Mouse (Mus musculus) heart, adult 2 months (tissue): ENCODE data around the gene Dhx58. TPM values are rescaled to one million over a fixed set of nuclear protein-coding genes. Genes with fewer than 3 reads are reported as not detected.

Source experiments
- DNase-seq, 2 experiments: peaks; one replicate each; pipeline ENCODE4 v3.0.0; 2021
- H3K27ac ChIP-seq: fragments of 200-600 bp; 2 replicates; pipeline ENCODE4 v1.8.1; 2022
- H3K27me3 ChIP-seq: fragments of 200-500 bp; 2 replicates; pipeline ENCODE4 v1.6.1; 2012; ENCODE audit warnings: mild to moderate bottlenecking, low read length, inconsistent platforms, mixed read lengths; ENCODE audit not compliant: control insufficient read depth, insufficient read depth
- H3K36me3 ChIP-seq: fragments of 200-500 bp; 2 replicates; pipeline ENCODE4 v1.6.1; 2012; ENCODE audit warnings: low read length, inconsistent platforms; ENCODE audit not compliant: control insufficient read depth, insufficient read depth
- H3K4me1 ChIP-seq: fragments of 200-500 bp; 2 replicates; pipeline ENCODE4 v1.6.1; 2011; ENCODE audit warnings: low read length; ENCODE audit not compliant: control insufficient read depth, insufficient read depth
- H3K4me3 ChIP-seq: fragments of 200-600 bp; 2 replicates; pipeline ENCODE4 v1.8.1; 2022
- H3K79me2 ChIP-seq: fragments of 200-500 bp; replicated peaks from 2 replicates; pipeline ENCODE4 v1.6.1; 2012; ENCODE audit warnings: mild to moderate bottlenecking, inconsistent platforms, low read length, moderate library complexity, mixed read lengths; ENCODE audit not compliant: control insufficient read depth, insufficient read depth
- H3K9ac ChIP-seq: fragments of 200-500 bp; 2 replicates; pipeline ENCODE4 v1.6.1; 2012; ENCODE audit warnings: low read depth, mild to moderate bottlenecking, control low read depth, inconsistent platforms, low read length, mixed read lengths
- CTCF ChIP-seq: fragments of 200-600 bp; IDR thresholded peaks from 2 replicates; pipeline ENCODE4 v1.8.1; 2022; ENCODE audit warnings: antibody characterized with exemption, mild to moderate bottlenecking, moderate library complexity
- EP300 ChIP-seq: fragments of 200-500 bp; IDR thresholded peaks from 2 replicates; pipeline ENCODE4 v1.6.1; 2011; ENCODE audit warnings: low read depth, low read length, control low read depth; ENCODE audit not compliant: insufficient read depth
- POLR2A ChIP-seq: fragments of 200-500 bp; IDR thresholded peaks from 2 replicates; pipeline ENCODE4 v1.6.1; 2011; ENCODE audit warnings: mild to moderate bottlenecking, low read depth, low read length, control low read depth; ENCODE audit not compliant: insufficient read depth
- WGBS: fragments of 180-500 bp; shearing (Covaris S2); methylation state at CpG from one replicate; pipeline ENCODE4 v1.1.7; 2018; 5-methylcytosine and 5-hydroxymethylcytosine counted together
- intact Hi-C: fragments of 180-260 bp; cut with DNase I; formaldehyde crosslinking; loops from one replicate; pipeline ENCODE4 v1.15.1; 2025
- polyA plus RNA-seq: library from polyadenylated mRNA; depleted of rRNA; stranded (reverse); fragments of >200 nt; gene quantifications from 2 replicates; pipeline ENCODE4 v1.2.3, GENCODE M21; 2012; rRNA removed
- total RNA-seq, 2 experiments: library from RNA; stranded (reverse); gene quantifications; 2 replicates each; pipeline ENCODE4 v1.2.3; 2021

The Dhx58 gene
- total and polyA plus RNA-seq, 3 experiments, result 0.55 to 2.8 (median 0.70) TPM

- H3K27me3 ChIP-seq, result no peaks in the 10 kb centered on the region; the same call in 1 of the 2 replicates
- 87% methylated on average over 8 of the region's 8 CpGs for WGBS
- no peaks in the 10 kb centered on the region for H3K4me1 ChIP-seq
- no peak overlapping the region for H3K4me3 ChIP-seq
- no peaks in the 10 kb centered on the region for H3K79me2 ChIP-seq
- H3K9ac ChIP-seq, result no peak overlapping the region
- TF ChIP-seq CTCF (no peak), EP300 (no peak), POLR2A (no peak)
- no peak for DNase-seq
- no peak overlapping the region for H3K27ac ChIP-seq
- no peaks in the 10 kb centered on the region for H3K36me3 ChIP-seq
- intact Hi-C loops, result no loop called here
These were observed 55.7 kb downstream of the Dhx58 start for GRCm38 (mm10) chr11:100648405-100648804.

GRCm38 (mm10) chr11:100646265-100646664, 57.8 kb downstream of the Dhx58 start:
- WGBS, result 23% methylated on average over 1 of the region's 1 CpGs
- intact Hi-C loops, result no loop called here
- no peak for DNase-seq
- no peak overlapping the region for H3K9ac ChIP-seq
- no peaks in the 10 kb centered on the region for H3K36me3 ChIP-seq
- no peaks in the 10 kb centered on the region for H3K27me3 ChIP-seq
- TF ChIP-seq CTCF, result peak; percentile 56
- no peak for TF ChIP-seq POLR2A
- no peak overlapping the region for H3K4me3 ChIP-seq
- no peak overlapping the region for H3K27ac ChIP-seq
- H3K79me2 ChIP-seq, result no peaks in the 10 kb centered on the region
- no peaks in the 10 kb centered on the region for H3K4me1 ChIP-seq

Other genes with a start within 250 kb of the Dhx58 start
- 1 to 10 TPM; 7.2 to 8.0 TPM for gene Klhl11, start 231.5 kb downstream of the Dhx58 start, total RNA-seq
- 3.1 and 4.4 TPM in 2 replicates for gene Klhl11, start 231.5 kb downstream of the Dhx58 start, polyA plus RNA-seq
- 10 to 100 TPM; 25.5 to 34.6 TPM for gene Acly, start 176.3 kb downstream of the Dhx58 start, total RNA-seq
- gene Acly, start 176.3 kb downstream of the Dhx58 start, polyA plus RNA-seq, result 66.5 and 74.7 TPM in 2 replicates
- under 1 TPM in 1 of 2 experiments, not detected in 1; 0.18 TPM for gene Ttc25, start 158.7 kb downstream of the Dhx58 start, total RNA-seq
- 0.18 and 0.37 TPM in 2 replicates for gene Ttc25, start 158.7 kb downstream of the Dhx58 start, polyA plus RNA-seq
- 1 to 10 TPM; 5.6 to 7.6 TPM for gene Cnp, start 129.4 kb downstream of the Dhx58 start, total RNA-seq
- gene Cnp, start 129.4 kb downstream of the Dhx58 start, polyA plus RNA-seq, result 9.5 and 11.4 TPM in 2 replicates
- 10 to 100 TPM; 49.5 to 50.3 TPM for gene Nkiras2, start 85.0 kb downstream of the Dhx58 start, total RNA-seq
- 91.2 and 107 TPM in 2 replicates for gene Nkiras2, start 85.0 kb downstream of the Dhx58 start, polyA plus RNA-seq
- gene Dnajc7, start 84.1 kb downstream of the Dhx58 start, total RNA-seq, result 100 to 1,000 TPM; 107 to 121 TPM
- 46.1 and 77.8 TPM in 2 replicates for gene Dnajc7, start 84.1 kb downstream of the Dhx58 start, polyA plus RNA-seq
- under 1 TPM; 0.34 to 0.48 TPM for gene Zfp385c, start 11.8 kb downstream of the Dhx58 start, total RNA-seq
- gene Zfp385c, start 11.8 kb downstream of the Dhx58 start, polyA plus RNA-seq, result 0.59 and 0.61 TPM in 2 replicates
- gene Kat2a, start 8.2 kb upstream of the Dhx58 start, total RNA-seq, result 10 to 100 TPM; 13.1 to 14.0 TPM
- gene Kat2a, start 8.2 kb upstream of the Dhx58 start, polyA plus RNA-seq, result 18.9 and 21.7 TPM in 2 replicates
- not detected for gene Hspb9, start 9.6 kb upstream of the Dhx58 start, total RNA-seq
- gene Hspb9, start 9.6 kb upstream of the Dhx58 start, polyA plus RNA-seq, result 0.50 and 0.62 TPM in 2 replicates
- gene Rab5c, start 33.9 kb upstream of the Dhx58 start, total RNA-seq, result 10 to 100 TPM; 53.0 to 56.3 TPM
- gene Rab5c, start 33.9 kb upstream of the Dhx58 start, polyA plus RNA-seq, result 69.3 and 97.8 TPM in 2 replicates
- gene Kcnh4, start 55.7 kb upstream of the Dhx58 start, total RNA-seq, result not detected
- 0.04 TPM in 1 of 2 replicates, not detected in the other for gene Kcnh4, start 55.7 kb upstream of the Dhx58 start, polyA plus RNA-seq
- gene Hcrt, start 58.7 kb upstream of the Dhx58 start, total RNA-seq, result not detected
- gene Hcrt, start 58.7 kb upstream of the Dhx58 start, polyA plus RNA-seq, result not detected in 2 replicates
- gene Ghdc, start 66.7 kb upstream of the Dhx58 start, total RNA-seq, result 10 to 100 TPM; 10.1 to 11.6 TPM
- gene Ghdc, start 66.7 kb upstream of the Dhx58 start, polyA plus RNA-seq, result 11.2 and 12.8 TPM in 2 replicates
- gene Stat5b, start 146.5 kb upstream of the Dhx58 start, total RNA-seq, result 10 to 100 TPM; 58.6 to 65.2 TPM
- gene Stat5b, start 146.5 kb upstream of the Dhx58 start, polyA plus RNA-seq, result 35.4 and 50.7 TPM in 2 replicates
- gene Stat5a, start 155.1 kb upstream of the Dhx58 start, total RNA-seq, result 10 to 100 TPM; 20.3 to 22.3 TPM
- gene Stat5a, start 155.1 kb upstream of the Dhx58 start, polyA plus RNA-seq, result 24.3 and 26.6 TPM in 2 replicates
- gene Stat3, start 235.3 kb upstream of the Dhx58 start, total RNA-seq, result 10 to 100 TPM; 93.0 to 94.7 TPM
- 85.8 and 134 TPM in 2 replicates for gene Stat3, start 235.3 kb upstream of the Dhx58 start, polyA plus RNA-seq